20 mouse cellular contexts compared by ENCODE assay signal in genomic region chr4:3209643-3210217, GRCm38 (mm10). TPM values are rescaled to one million over a fixed set of nuclear protein-coding genes. Genes with fewer than 3 reads are reported as not detected.
"Had no signal": no experiment of that assay in that cellular context is flagged by ENCODE, and none has a peak within 500 bp of the region (broad histone marks: within the 10 kb centered on the region; RNA-seq: fewer than 3 reads in every experiment).

No protein-coding gene starts in this region.

RNA-seq across cellular contexts. Expression of gene Vmn1r3, which starts 24.6 kb away (rescaled TPM):
- total RNA-seq: layer of hippocampus, adult 2 months; layer of hippocampus, postnatal 25 days; left cerebral cortex, adult 18-20 months; left cerebral cortex, postnatal 25 days; midbrain, postnatal 0 days had no signal
- polyA plus RNA-seq: kidney, adult 2 months; kidney, embryonic 14.5 days; kidney, postnatal 0 days; large intestine, adult 2 months; limb, embryonic 10.5 days; limb, embryonic 13.5 days; lung, adult 2 months; lung, embryonic 16.5 days; midbrain, embryonic 11.5 days; midbrain, embryonic 14.5 days; midbrain, postnatal 0 days; neural tube, embryonic 11.5 days; neural tube, embryonic 14.5 days; stomach, embryonic 14.5 days; stomach, postnatal 0 days had no signal

RNA-seq across cellular contexts. Expression of gene Vmn1r2, which starts 42.6 kb away (rescaled TPM):
- total RNA-seq: layer of hippocampus, adult 2 months; layer of hippocampus, postnatal 25 days; left cerebral cortex, adult 18-20 months; left cerebral cortex, postnatal 25 days; midbrain, postnatal 0 days had no signal
- polyA plus RNA-seq: kidney, adult 2 months; kidney, embryonic 14.5 days; kidney, postnatal 0 days; large intestine, adult 2 months; limb, embryonic 10.5 days; limb, embryonic 13.5 days; lung, adult 2 months; lung, embryonic 16.5 days; midbrain, embryonic 11.5 days; midbrain, embryonic 14.5 days; midbrain, postnatal 0 days; neural tube, embryonic 11.5 days; neural tube, embryonic 14.5 days; stomach, embryonic 14.5 days; stomach, postnatal 0 days; thymus, adult 2 months had no signal
